Mouse (Mus musculus) brain, embryonic 14.5 days (tissue): Measurements from ENCODE around the gene Strn4.

ENCODE experiments used
- CTCF ChIP-seq: fragments of 200-500 bp; IDR thresholded peaks from 2 replicates; pipeline ENCODE4 v1.5.1; 2012; ENCODE audit warnings: inconsistent platforms, mild to moderate bottlenecking, moderate library complexity, borderline replicate concordance; ENCODE audit not compliant: insufficient read depth, insufficient read length; ENCODE audit errors: extremely low read depth
- POLR2A ChIP-seq: fragments of 200-500 bp; IDR thresholded peaks from 2 replicates; pipeline ENCODE4 v1.6.1; 2012; ENCODE audit warnings: mild to moderate bottlenecking, inconsistent platforms, borderline replicate concordance; ENCODE audit not compliant: poor library complexity, insufficient read depth, insufficient read length, severe bottlenecking; ENCODE audit errors: extremely low read depth

DNA sequence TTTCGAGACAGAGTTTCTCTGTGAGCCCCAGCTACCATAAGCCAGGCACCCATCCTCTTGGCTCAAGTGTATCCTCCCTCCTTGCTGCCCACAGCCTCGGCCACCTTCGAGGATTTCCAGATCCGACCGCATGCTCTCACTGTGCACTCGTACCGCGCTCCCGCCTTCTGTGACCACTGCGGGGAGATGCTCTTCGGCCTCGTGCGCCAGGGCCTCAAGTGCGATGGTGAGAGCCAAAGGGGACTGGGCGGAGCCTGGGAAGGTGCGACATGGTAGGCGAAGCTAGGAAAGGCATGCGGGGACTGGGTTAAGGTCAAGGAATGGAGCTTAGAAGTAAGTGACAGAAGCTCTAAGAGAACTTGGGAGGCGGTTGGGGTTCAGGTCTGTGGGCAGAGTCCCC lies 31.8 kb downstream of the Strn4 start:
- TF ChIP-seq CTCF (no peak), POLR2A (no peak)
